8 mouse cellular contexts compared by ENCODE assay signal in genomic region chr10:39371467-39371866, GRCm38 (mm10). TPM values are rescaled to one million over a fixed set of nuclear protein-coding genes. Genes with fewer than 3 reads are reported as not detected.
A peak's percentile ranks its signal among the peaks of the same experiment; 100 is the strongest.
DNase-seq lines count a peak whose midpoint lies in the region; ATAC-seq lines count a peak whose summit lies in the region.

No protein-coding gene starts in this region.

- H3K9me3 ChIP-seq in heart, embryonic 10.5 days = no peaks in the 10 kb centered on the region
- no peaks in the 10 kb centered on the region for H3K9me3 ChIP-seq in heart, embryonic 16.5 days (replicated peaks; ENCODE audit: control insufficient read depth, low read length)
- no peaks in the 10 kb centered on the region for H3K9me3 ChIP-seq in midbrain, embryonic 12.5 days

- peak overlapping the region; percentile 68 for H3K4me2 ChIP-seq in heart, embryonic 16.5 days (ENCODE audit: low read depth, low read length)
- H3K4me2 ChIP-seq in midbrain, embryonic 12.5 days (replicated peaks) = peak overlapping the region; percentile 74

- DNase-seq in heart, embryonic 10.5 days (ENCODE audit: low spot score) = no peak
- no peak for DNase-seq in heart, adult 8-10 months (ENCODE audit: low spot score)
- peak; percentile 47 to 67 for DNase-seq in CD8-positive naive resting alpha-beta T cell, adult 2 months (ENCODE audit: low read depth in 2 of 2, low spot score in 2 of 2)
- DNase-seq in adipocyte (ENCODE audit: low spot score) = no peak
- DNase-seq in lung, postnatal 10 days = no peak

- WGBS in heart, embryonic 10.5 days = 53% methylated on average over 2 of the region's 2 CpGs
- WGBS in heart, embryonic 16.5 days = 63% methylated on average over 2 of the region's 2 CpGs
- WGBS in midbrain, embryonic 12.5 days = 46% methylated on average over 2 of the region's 2 CpGs

- no peaks in the 10 kb centered on the region for H3K27me3 ChIP-seq in heart, embryonic 10.5 days (ENCODE audit: insufficient read depth, poor library complexity, severe bottlenecking)
- no peaks in the 10 kb centered on the region for H3K27me3 ChIP-seq in heart, embryonic 16.5 days (ENCODE audit: control insufficient read depth, insufficient read depth, low read length)
- no peaks in the 10 kb centered on the region for H3K27me3 ChIP-seq in midbrain, embryonic 12.5 days

- H3K36me3 ChIP-seq in heart, embryonic 10.5 days = no peaks in the 10 kb centered on the region
- H3K36me3 ChIP-seq in heart, embryonic 16.5 days (ENCODE audit: control insufficient read depth, insufficient read depth) = no peaks in the 10 kb centered on the region
- H3K36me3 ChIP-seq in midbrain, embryonic 12.5 days = no peaks in the 10 kb centered on the region

- H3K27ac ChIP-seq in heart, embryonic 10.5 days = peak overlapping the region; percentile 95
- H3K27ac ChIP-seq in heart, embryonic 16.5 days (ENCODE audit: low read length) = peak overlapping the region; percentile 62
- 0 out of 2 replicates have a peak overlapping the region, but pooled peaks have one; percentile 97 for H3K27ac ChIP-seq in midbrain, embryonic 12.5 days (replicated peaks)

- peaks cover 33% of the 10 kb centered on the region for H3K4me1 ChIP-seq in heart, embryonic 10.5 days
- H3K4me1 ChIP-seq in heart, embryonic 16.5 days (ENCODE audit: control insufficient read depth, insufficient read depth, low read length) = peaks cover 17% of the 10 kb centered on the region
- H3K4me1 ChIP-seq in midbrain, embryonic 12.5 days = peaks cover 40% of the 10 kb centered on the region

- H3K9ac ChIP-seq in heart, embryonic 16.5 days (ENCODE audit: low read length) = peak overlapping the region; percentile 89; the same call in 1 of the 2 replicates
- H3K9ac ChIP-seq in midbrain, embryonic 12.5 days (replicated peaks) = peak overlapping the region; percentile 93

- H3K4me3 ChIP-seq in heart, embryonic 10.5 days = peak overlapping the region; percentile 96
- peak overlapping the region; percentile 85 for H3K4me3 ChIP-seq in heart, embryonic 16.5 days (ENCODE audit: low read length)
- peak overlapping the region; percentile 90 for H3K4me3 ChIP-seq in midbrain, embryonic 12.5 days

- ATAC-seq in heart, embryonic 16.5 days (replicated peaks; ENCODE audit: extremely low read depth, insufficient read depth, low FRiP score) = no peak
- ATAC-seq in midbrain, embryonic 12.5 days (ENCODE audit: low FRiP score, low read depth) = no peak
- no peak for ATAC-seq in cerebellum, adult (ENCODE audit: insufficient number of reproducible peaks, low FRiP score, low TSS enrichment)

RNA-seq across cellular contexts. Expression of gene Fyn, which starts 2.8 kb away (rescaled TPM):
- polyA plus RNA-seq in heart, embryonic 10.5 days (2016; fragmentation: Nextera tagmentation; extraction: Ambion mirVana) = 12.9 and 20.8 TPM in 2 replicates
- 10 to 100 TPM; 22.4 to 27.6 (median 24.2) TPM for total RNA-seq in heart, adult 8-10 months (2022)
- 14.6 and 15.0 TPM in 2 replicates for polyA plus RNA-seq in heart, embryonic 16.5 days (2015; fragmentation: Nextera tagmentation; extraction: Ambion mirVana)
- polyA plus RNA-seq in midbrain, embryonic 12.5 days (2016; fragmentation: Nextera tagmentation; extraction: Ambion mirVana) = 52.7 and 64.3 TPM in 2 replicates

Comparison
In these comparisons a context has a peak if more than half of its experiments do, and no peak if none do; other contexts are left out.
1. DNase-seq: peak in CD8-positive naive resting alpha-beta T cell, adult 2 months (2 of 2); none in heart, embryonic 10.5 days (single experiment), heart, adult 8-10 months (single experiment), adipocyte (single experiment) and lung, postnatal 10 days (single experiment).
2. Peak in every context shown above with its lines, with median percentiles within 50 percentile points of each other: H3K27ac ChIP-seq and H3K4me3 ChIP-seq.